Mouse (Mus musculus) heart, postnatal 10 days (tissue): ENCODE measurements at regions not wholly inside any gene's neighbourhood (a gene's known extent, or its start where the extent isn't known, plus 50 kb on each side); places are given as distances from the start of the nearest gene placed in this dataset.
A peak's percentile ranks its signal among the peaks of the same experiment; 100 is the strongest.

Experiments
- DNase-seq, 2 experiments: peaks; one replicate each; pipeline ENCODE4 v3.0.0; 2021
- intact Hi-C: fragments of 180-260 bp; cut with DNase I; formaldehyde crosslinking; loops from one replicate; pipeline ENCODE4 v1.15.1; 2025

GRCm38 (mm10) chr9:86219669-86220068 lies 245.1 kb downstream of the Ube2cbp start:
- DNase-seq, result no peak
- intact Hi-C loops, result no loop called here

GRCm38 (mm10) chr9:86224530-86224929 lies 240.2 kb downstream of the Ube2cbp start:
- intact Hi-C loops, result no loop called here
- DNase-seq, result no peak

GRCm38 (mm10) chr9:86230673-86231350 lies 233.9 kb downstream of the Ube2cbp start:
- intact Hi-C loops, result no loop called here
- DNase-seq, result no peak

GRCm38 (mm10) chr9:86231692-86232091 lies 233.1 kb downstream of the Ube2cbp start:
- intact Hi-C loops, result no loop called here

GRCm38 (mm10) chr9:86232174-86232573 lies 232.6 kb downstream of the Ube2cbp start:
- intact Hi-C loops, result no loop called here
- DNase-seq, result no peak

More at GRCm38 (mm10) chr9:86231692-86232091, 233.1 kb downstream of the Ube2cbp start:
- DNase-seq, result no peak

GRCm38 (mm10) chr9:86233775-86234174 lies 231.0 kb downstream of the Ube2cbp start:
- DNase-seq, result no peak
- intact Hi-C loops, result no loop called here

GRCm38 (mm10) chr9:86238691-86239090 lies 226.1 kb downstream of the Ube2cbp start:
- intact Hi-C loops, result no loop called here
- no peak for DNase-seq

- intact Hi-C loops, result no loop called here
- DNase-seq, result peak; percentile 35 to 37
Observed at GRCm38 (mm10) chr9:86240287-86240686, 224.5 kb downstream of the Ube2cbp start.

GRCm38 (mm10) chr9:86240896-86241295 lies 223.9 kb downstream of the Ube2cbp start:
- intact Hi-C loops, result no loop called here
- DNase-seq, result peak; percentile 7 to 21

GRCm38 (mm10) chr9:86250197-86250596 lies 214.6 kb downstream of the Ube2cbp start:
- intact Hi-C loops, result no loop called here
- DNase-seq, result no peak

- intact Hi-C loops, result no loop called here
- no peak for DNase-seq
Observed at GRCm38 (mm10) chr9:86251331-86251730, 213.4 kb downstream of the Ube2cbp start.
